Mouse (Mus musculus): ENCODE data around the gene Isca1. TPM values are rescaled to one million over a fixed set of nuclear protein-coding genes. Genes with fewer than 3 reads are reported as not detected.

Gene Isca1
- polyA plus RNA-seq, 1 experiment = 171 TPM

DNA sequence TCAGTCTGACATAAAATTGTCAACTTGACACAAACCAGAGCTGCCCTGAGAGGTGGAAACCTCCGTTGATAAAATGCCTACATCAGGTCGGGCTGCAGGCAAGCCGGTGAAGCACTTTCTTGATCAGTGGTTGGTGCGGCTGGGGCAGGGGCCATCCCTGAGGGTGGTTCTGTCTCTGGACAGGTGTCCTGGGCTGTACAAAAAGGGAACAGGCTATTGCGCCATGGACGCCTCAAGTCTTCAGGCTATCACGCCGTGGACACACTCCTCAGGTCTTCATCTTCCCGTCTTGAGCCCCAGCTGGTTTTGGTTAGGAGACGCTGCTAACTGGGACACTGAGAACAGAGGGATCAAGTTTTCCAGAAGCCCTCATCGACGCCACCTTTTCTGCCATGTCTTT is 19.3 kb downstream of the Isca1 start:
- DNase-seq = no peak
- 0 out of 2 replicates have a peak, but pooled peaks cover 2% of the 10 kb centered on the region for H3K36me3 ChIP-seq (ENCODE audit: control insufficient read depth, insufficient read depth, low read length)

DNA sequence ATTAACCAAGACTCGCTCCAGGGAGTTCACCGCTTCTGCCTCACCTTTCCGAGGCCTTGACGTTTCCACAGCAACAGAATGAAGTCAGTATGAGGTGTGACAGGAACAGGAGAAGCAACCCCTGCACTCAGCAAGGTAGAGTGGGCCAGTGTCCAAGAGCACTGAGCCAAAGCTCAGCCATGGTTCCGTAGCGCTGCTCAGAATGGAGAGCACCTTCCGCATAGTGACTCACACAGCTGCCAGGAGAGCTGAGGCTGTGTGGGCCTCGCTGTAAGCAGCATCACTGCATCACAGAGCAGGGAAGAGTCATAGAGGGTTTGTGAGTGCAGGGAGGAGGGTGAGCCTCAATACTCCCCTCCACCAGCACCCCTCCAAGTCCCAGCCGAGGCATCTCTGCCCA is 22.9 kb downstream of the Isca1 start, which contains the start of gene 1700014D04Rik:
Gene 1700014D04Rik (minus strand): TSS at position 42 of the 400 bp plus-strand sequence.
- DNase-seq = peak; percentile 55
- Histone ChIP-seq H3K4me1 (ENCODE audit: control insufficient read depth, insufficient read depth, low read length) (no peaks in the 10 kb centered on the region), H3K27me3 (replicated peaks; ENCODE audit: control insufficient read depth, insufficient read depth, low read length) (no peaks in the 10 kb centered on the region), H3K36me3 (ENCODE audit: control insufficient read depth, insufficient read depth, low read length) (no peaks in the 10 kb centered on the region), H3K27ac (ENCODE audit: insufficient read depth, low read depth, low read length) (no peak within 1 kb of the TSS), H3K4me3 (ENCODE audit: insufficient read depth, low read depth, low read length) (no peak within 1 kb of the TSS)
- WGBS = 65% methylated on average over 9 of the region's 9 CpGs
- TF ChIP-seq CTCF (conservative IDR thresholded peaks at IDR 0.05; ENCODE audit: insufficient read depth, insufficient read length, low read depth, low read length) = no peak
- no peak for TF ChIP-seq POLR2A (IDR thresholded peaks at IDR 0.05; ENCODE audit: low read depth, low read length)

More for the DNA sequence above, 19.3 kb downstream of the Isca1 start:
- H3K4me1 ChIP-seq (ENCODE audit: control insufficient read depth, insufficient read depth, low read length) = no peaks in the 10 kb centered on the region
- H3K27ac ChIP-seq (ENCODE audit: insufficient read depth, low read depth, low read length) = no peak overlapping the region
- 84% methylated on average over 12 of the region's 12 CpGs for WGBS
- no peak overlapping the region for H3K4me3 ChIP-seq (ENCODE audit: insufficient read depth, low read depth, low read length)
- no peaks in the 10 kb centered on the region for H3K27me3 ChIP-seq (replicated peaks; ENCODE audit: control insufficient read depth, insufficient read depth, low read length)
- no peak for TF ChIP-seq CTCF (conservative IDR thresholded peaks at IDR 0.05; ENCODE audit: insufficient read depth, insufficient read length, low read depth, low read length)
- TF ChIP-seq POLR2A (IDR thresholded peaks at IDR 0.05; ENCODE audit: low read depth, low read length) = no peak

DNA sequence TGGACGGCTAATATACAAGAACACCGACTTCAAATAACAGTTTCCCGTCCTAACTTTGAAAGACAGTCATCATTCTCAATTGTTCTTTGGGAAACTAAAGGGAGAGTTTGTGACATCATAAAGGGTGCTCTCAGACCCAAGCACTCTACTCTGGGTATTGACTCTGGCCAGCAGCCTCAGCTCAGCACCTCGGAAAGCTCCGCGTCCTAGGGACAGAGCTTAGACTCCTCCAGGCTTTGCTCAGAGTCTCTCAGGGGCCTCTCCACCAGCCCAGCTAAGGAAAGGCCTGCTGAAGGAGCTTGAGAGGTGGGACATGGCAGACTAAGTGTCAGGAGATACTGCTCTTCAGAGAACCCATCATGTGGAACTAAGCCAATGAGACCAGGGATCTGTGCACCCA is 23.4 kb downstream of the Isca1 start:
- Histone ChIP-seq H3K36me3 (ENCODE audit: control insufficient read depth, insufficient read depth, low read length) (no peaks in the 10 kb centered on the region), H3K4me1 (ENCODE audit: control insufficient read depth, insufficient read depth, low read length) (no peaks in the 10 kb centered on the region), H3K4me3 (ENCODE audit: insufficient read depth, low read depth, low read length) (no peak overlapping the region), H3K27ac (ENCODE audit: insufficient read depth, low read depth, low read length) (no peak overlapping the region), H3K27me3 (replicated peaks; ENCODE audit: control insufficient read depth, insufficient read depth, low read length) (no peaks in the 10 kb centered on the region)
- no peak for TF ChIP-seq CTCF (conservative IDR thresholded peaks at IDR 0.05; ENCODE audit: insufficient read depth, insufficient read length, low read depth, low read length)
- no peak for TF ChIP-seq POLR2A (IDR thresholded peaks at IDR 0.05; ENCODE audit: low read depth, low read length)
- WGBS = 73% methylated on average over 6 of the region's 6 CpGs
- no peak for DNase-seq

DNA sequence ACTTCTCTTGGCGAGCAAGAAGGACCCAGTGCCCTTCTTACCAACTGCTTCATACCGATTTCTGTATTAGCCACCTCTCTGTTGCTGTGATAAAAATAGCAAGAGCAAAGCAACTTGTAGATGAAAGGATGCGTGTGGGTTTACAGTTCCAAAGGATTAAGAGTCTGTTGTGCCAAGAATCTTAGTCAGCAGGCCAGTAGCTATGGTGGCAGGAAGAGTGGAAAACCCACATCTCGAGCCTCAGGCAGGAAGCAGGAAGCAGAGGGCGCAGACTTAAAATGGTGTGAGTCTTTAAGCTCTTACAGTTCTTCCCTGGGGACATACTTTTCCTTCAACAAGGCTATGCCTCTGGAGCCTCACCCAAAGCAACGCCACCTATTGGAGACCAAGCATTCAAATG is 24.1 kb downstream of the Isca1 start:
- no peaks in the 10 kb centered on the region for H3K27me3 ChIP-seq (replicated peaks; ENCODE audit: control insufficient read depth, insufficient read depth, low read length)
- no peak for DNase-seq
- H3K27ac ChIP-seq (ENCODE audit: insufficient read depth, low read depth, low read length) = no peak overlapping the region
- H3K4me1 ChIP-seq (ENCODE audit: control insufficient read depth, insufficient read depth, low read length) = no peaks in the 10 kb centered on the region
- 74% methylated on average over 6 of the region's 6 CpGs for WGBS
- H3K4me3 ChIP-seq (ENCODE audit: insufficient read depth, low read depth, low read length) = no peak overlapping the region
- no peaks in the 10 kb centered on the region for H3K36me3 ChIP-seq (ENCODE audit: control insufficient read depth, insufficient read depth, low read length)
- no peak for TF ChIP-seq POLR2A (IDR thresholded peaks at IDR 0.05; ENCODE audit: low read depth, low read length)
- TF ChIP-seq CTCF (conservative IDR thresholded peaks at IDR 0.05; ENCODE audit: insufficient read depth, insufficient read length, low read depth, low read length) = no peak

DNA sequence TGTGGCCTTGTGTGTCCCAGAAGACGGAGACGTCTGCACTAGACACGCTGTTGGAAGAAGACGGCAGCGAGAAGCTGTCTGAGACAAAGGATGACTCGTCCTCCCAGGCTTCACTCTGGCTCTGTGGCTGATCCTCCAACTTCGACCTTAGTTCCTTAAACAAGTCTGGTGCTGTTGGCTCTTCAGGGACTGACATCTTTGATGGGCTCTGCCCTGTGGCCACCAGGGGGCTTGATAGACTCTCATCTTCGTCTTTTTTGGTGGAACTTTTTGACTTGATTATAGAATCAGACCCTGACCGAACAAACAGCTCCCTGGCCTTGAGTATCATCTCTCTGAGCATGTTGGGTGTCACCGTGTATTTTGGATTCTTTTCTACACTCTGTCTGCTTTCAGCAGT is 27.9 kb downstream of the Isca1 start:
- 71% methylated on average over 10 of the region's 10 CpGs for WGBS

DNA sequence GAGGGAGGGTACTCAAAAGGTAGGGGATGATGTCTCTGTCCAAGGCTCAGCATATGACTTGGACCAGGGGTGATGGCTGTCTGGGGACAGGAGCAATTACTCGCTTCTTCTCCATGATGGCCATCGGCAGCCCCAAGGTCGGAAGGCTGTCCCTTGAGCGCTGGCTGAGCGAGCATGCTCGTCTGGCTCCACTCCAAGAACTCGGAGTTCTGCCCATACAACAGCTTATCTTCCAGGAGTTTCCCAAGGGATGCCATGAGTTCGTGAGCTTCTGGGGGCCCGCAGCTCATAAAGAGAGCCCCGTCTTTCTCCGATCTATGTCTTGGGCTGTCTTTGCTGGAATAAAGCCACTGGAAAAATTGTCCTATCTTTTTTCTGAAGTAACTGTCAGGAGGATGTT is 28.5 kb downstream of the Isca1 start:
- H3K27me3 ChIP-seq (replicated peaks; ENCODE audit: control insufficient read depth, insufficient read depth, low read length) = no peaks in the 10 kb centered on the region
- peak; percentile 20 for DNase-seq
- H3K36me3 ChIP-seq (ENCODE audit: control insufficient read depth, insufficient read depth, low read length) = no peaks in the 10 kb centered on the region
- no peak for TF ChIP-seq CTCF (conservative IDR thresholded peaks at IDR 0.05; ENCODE audit: insufficient read depth, insufficient read length, low read depth, low read length)
- TF ChIP-seq POLR2A (IDR thresholded peaks at IDR 0.05; ENCODE audit: low read depth, low read length) = no peak
- H3K4me1 ChIP-seq (ENCODE audit: control insufficient read depth, insufficient read depth, low read length) = no peaks in the 10 kb centered on the region
- WGBS = 74% methylated on average over 11 of the region's 11 CpGs
- no peak overlapping the region for H3K4me3 ChIP-seq (ENCODE audit: insufficient read depth, low read depth, low read length)
- H3K27ac ChIP-seq (ENCODE audit: insufficient read depth, low read depth, low read length) = no peak overlapping the region

More for the DNA sequence above, 27.9 kb downstream of the Isca1 start:
- H3K27me3 ChIP-seq (replicated peaks; ENCODE audit: control insufficient read depth, insufficient read depth, low read length) = no peaks in the 10 kb centered on the region
- no peak for DNase-seq
- TF ChIP-seq CTCF (conservative IDR thresholded peaks at IDR 0.05; ENCODE audit: insufficient read depth, insufficient read length, low read depth, low read length) = no peak; the same call in 1 of the 2 replicates
- H3K4me3 ChIP-seq (ENCODE audit: insufficient read depth, low read depth, low read length) = no peak overlapping the region
- no peaks in the 10 kb centered on the region for H3K4me1 ChIP-seq (ENCODE audit: control insufficient read depth, insufficient read depth, low read length)
- H3K36me3 ChIP-seq (ENCODE audit: control insufficient read depth, insufficient read depth, low read length) = no peaks in the 10 kb centered on the region
- no peak overlapping the region for H3K27ac ChIP-seq (ENCODE audit: insufficient read depth, low read depth, low read length)

DNA sequence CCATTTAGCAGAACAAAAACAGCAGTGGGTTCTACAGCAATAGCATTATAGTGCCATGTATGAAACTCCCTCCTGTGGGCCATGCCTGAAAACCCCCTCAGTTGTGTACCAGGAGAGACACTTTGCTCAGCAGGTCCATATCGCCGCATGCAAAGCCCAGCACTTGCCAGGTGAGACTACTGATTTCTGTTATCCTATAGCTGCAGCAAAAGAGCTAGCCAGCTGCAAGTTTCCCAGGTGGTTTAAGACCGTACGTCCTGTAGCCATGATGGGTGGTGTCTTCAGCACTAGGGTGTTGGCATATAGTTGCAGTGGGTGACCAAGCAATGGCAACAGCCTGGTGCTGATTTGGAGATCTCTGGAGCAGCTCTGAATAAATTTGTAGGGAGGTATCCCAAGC is 30.2 kb downstream of the Isca1 start:
- Histone ChIP-seq H3K4me1 (ENCODE audit: control insufficient read depth, insufficient read depth, low read length) (no peaks in the 10 kb centered on the region), H3K27ac (ENCODE audit: insufficient read depth, low read depth, low read length) (no peak overlapping the region), H3K36me3 (ENCODE audit: control insufficient read depth, insufficient read depth, low read length) (no peaks in the 10 kb centered on the region), H3K4me3 (ENCODE audit: insufficient read depth, low read depth, low read length) (no peak overlapping the region), H3K27me3 (replicated peaks; ENCODE audit: control insufficient read depth, insufficient read depth, low read length) (no peaks in the 10 kb centered on the region)
- TF ChIP-seq CTCF (conservative IDR thresholded peaks at IDR 0.05; ENCODE audit: insufficient read depth, insufficient read length, low read depth, low read length) (no peak), POLR2A (IDR thresholded peaks at IDR 0.05; ENCODE audit: low read depth, low read length) (no peak)
- no peak for DNase-seq
- WGBS = 92% methylated on average over 4 of the region's 4 CpGs
